Mouse (Mus musculus): ENCODE data around the gene Srrm3.

GRCm38 (mm10) chr5:135923901-135924300 is 117.2 kb downstream of the Srrm3 start:
- TF ChIP-seq CTCF (IDR thresholded peaks at IDR 0.05; ENCODE audit: control insufficient read depth, insufficient read depth, insufficient replicate concordance, low read depth, low read length) (no peak), POLR2A (IDR thresholded peaks at IDR 0.05; ENCODE audit: control insufficient read depth, low read depth, low read length) (no peak)
